Mouse (Mus musculus): ENCODE data around the gene Nipal1. TPM values are rescaled to one million over a fixed set of nuclear protein-coding genes. Genes with fewer than 3 reads are reported as not detected.
A peak's percentile ranks its signal among the peaks of the same experiment; 100 is the strongest.

Gene Nipal1
- total and polyA plus RNA-seq, 3 experiments = not detected

DNA sequence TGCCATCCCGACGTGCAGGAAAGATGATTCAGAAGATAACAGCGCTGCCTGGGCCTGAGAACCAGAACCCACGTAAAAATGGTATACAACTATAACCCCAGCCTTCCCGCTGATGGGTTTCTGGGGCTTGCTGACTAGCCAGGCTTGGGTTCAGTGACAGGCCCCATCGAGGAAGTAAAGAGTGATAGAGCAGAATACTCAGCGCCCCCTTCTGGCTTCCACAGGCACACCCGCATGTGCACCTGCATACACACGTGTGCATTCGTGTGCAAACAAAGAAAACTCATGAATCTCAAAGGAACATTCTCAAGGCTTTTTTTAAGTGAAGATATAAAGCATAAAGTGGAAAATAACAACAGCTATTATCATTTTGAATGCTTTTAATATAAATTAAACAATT is 1.5 kb upstream of the Nipal1 start:
- no peak overlapping the region for H3K4me3 ChIP-seq
- H3K36me3 ChIP-seq (ENCODE audit: control insufficient read depth, insufficient read depth, low read length) = no peaks in the 10 kb centered on the region
- H3K9ac ChIP-seq (ENCODE audit: low read depth, low read length) = no peak overlapping the region
- WGBS = 40% methylated on average over 10 of the region's 10 CpGs
- no peak for TF ChIP-seq POLR2A (IDR thresholded peaks at IDR 0.05; ENCODE audit: insufficient read depth, low read depth, low read length)
- TF ChIP-seq CTCF (IDR thresholded peaks at IDR 0.05) = no peak
- no peak for TF ChIP-seq EP300 (IDR thresholded peaks at IDR 0.05; ENCODE audit: insufficient read depth, low read depth, low read length)
- 0 out of 2 replicates have a peak, but pooled peaks cover 2% of the 10 kb centered on the region for H3K27me3 ChIP-seq (ENCODE audit: control insufficient read depth, insufficient read depth, low read length)
- intact Hi-C loops (cut with DNase I) = no loop called here
- DNase-seq = no peak
- H3K79me2 ChIP-seq (replicated peaks; ENCODE audit: control insufficient read depth, insufficient read depth, low read length) = no peaks in the 10 kb centered on the region
- H3K27ac ChIP-seq = no peak overlapping the region
- H3K4me1 ChIP-seq (ENCODE audit: control insufficient read depth, insufficient read depth, low read length) = no peaks in the 10 kb centered on the region

DNA sequence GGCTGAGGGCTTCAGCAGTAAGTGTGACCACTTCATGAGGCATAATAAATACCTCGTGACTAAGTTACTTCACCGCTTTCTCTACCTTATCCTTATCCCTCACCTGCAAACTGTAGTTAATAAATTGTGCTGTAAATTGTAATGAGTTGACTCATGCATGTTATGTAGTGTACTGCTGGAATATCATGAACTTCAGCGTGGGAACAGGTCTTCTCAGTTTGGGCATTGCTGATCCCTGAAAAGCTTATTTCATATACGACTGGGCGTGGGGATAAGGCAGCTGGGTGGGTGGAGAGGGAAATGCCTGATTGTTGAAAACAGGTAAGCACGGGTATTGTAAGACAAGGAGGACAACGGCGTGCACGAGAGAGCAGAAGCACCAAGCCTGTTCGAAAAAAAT is 599 bp upstream of the Nipal1 start:
- Histone ChIP-seq H3K4me3 (no peak overlapping the region), H3K27me3 (ENCODE audit: control insufficient read depth, insufficient read depth, low read length) (0 out of 2 replicates have a peak, but pooled peaks cover 2% of the 10 kb centered on the region), H3K4me1 (ENCODE audit: control insufficient read depth, insufficient read depth, low read length) (no peaks in the 10 kb centered on the region), H3K27ac (no peak overlapping the region), H3K79me2 (replicated peaks; ENCODE audit: control insufficient read depth, insufficient read depth, low read length) (no peaks in the 10 kb centered on the region), H3K36me3 (ENCODE audit: control insufficient read depth, insufficient read depth, low read length) (no peaks in the 10 kb centered on the region), H3K9ac (ENCODE audit: low read depth, low read length) (no peak overlapping the region)
- TF ChIP-seq EP300 (IDR thresholded peaks at IDR 0.05; ENCODE audit: insufficient read depth, low read depth, low read length) (no peak), POLR2A (IDR thresholded peaks at IDR 0.05; ENCODE audit: insufficient read depth, low read depth, low read length) (no peak), CTCF (IDR thresholded peaks at IDR 0.05) (no peak)
- WGBS = 32% methylated on average over 10 of the region's 10 CpGs
- intact Hi-C loops (cut with DNase I) = no loop called here
- DNase-seq = no peak

- 7% methylated on average over 18 of the region's 18 CpGs for WGBS
- no peak for DNase-seq
- TF ChIP-seq POLR2A (IDR thresholded peaks at IDR 0.05; ENCODE audit: insufficient read depth, low read depth, low read length) (no peak), CTCF (IDR thresholded peaks at IDR 0.05) (no peak), EP300 (IDR thresholded peaks at IDR 0.05; ENCODE audit: insufficient read depth, low read depth, low read length) (no peak)
- H3K36me3 ChIP-seq (ENCODE audit: control insufficient read depth, insufficient read depth, low read length) = no peaks in the 10 kb centered on the region
- H3K79me2 ChIP-seq (replicated peaks; ENCODE audit: control insufficient read depth, insufficient read depth, low read length) = no peaks in the 10 kb centered on the region
- intact Hi-C loops (cut with DNase I) = no loop called here
- peak overlapping the region; percentile 39 for H3K4me3 ChIP-seq
- H3K4me1 ChIP-seq (ENCODE audit: control insufficient read depth, insufficient read depth, low read length) = no peaks in the 10 kb centered on the region
- H3K27me3 ChIP-seq (ENCODE audit: control insufficient read depth, insufficient read depth, low read length) = 0 out of 2 replicates have a peak, but pooled peaks cover 2% of the 10 kb centered on the region
- no peak overlapping the region for H3K27ac ChIP-seq
- no peak overlapping the region; the same call in 1 of the 2 replicates for H3K9ac ChIP-seq (ENCODE audit: low read depth, low read length)
Observed at GRCm38 (mm10) chr5:72647958-72648595, 482 bp downstream of the Nipal1 start.

GRCm38 (mm10) chr5:72648987-72649735 is 1.6 kb downstream of the Nipal1 start:
- Histone ChIP-seq H3K9ac (ENCODE audit: low read depth, low read length) (no peak overlapping the region), H3K79me2 (replicated peaks; ENCODE audit: control insufficient read depth, insufficient read depth, low read length) (no peaks in the 10 kb centered on the region), H3K4me3 (no peak overlapping the region), H3K36me3 (ENCODE audit: control insufficient read depth, insufficient read depth, low read length) (no peaks in the 10 kb centered on the region), H3K27ac (no peak overlapping the region), H3K4me1 (ENCODE audit: control insufficient read depth, insufficient read depth, low read length) (no peaks in the 10 kb centered on the region), H3K27me3 (ENCODE audit: control insufficient read depth, insufficient read depth, low read length) (0 out of 2 replicates have a peak, but pooled peaks cover 2% of the 10 kb centered on the region)
- intact Hi-C loops (cut with DNase I) = no loop called here
- TF ChIP-seq EP300 (IDR thresholded peaks at IDR 0.05; ENCODE audit: insufficient read depth, low read depth, low read length) (no peak), CTCF (IDR thresholded peaks at IDR 0.05) (no peak), POLR2A (IDR thresholded peaks at IDR 0.05; ENCODE audit: insufficient read depth, low read depth, low read length) (no peak)
- 75% methylated on average over 9 of the region's 9 CpGs for WGBS
- no peak for DNase-seq

- H3K36me3 ChIP-seq (ENCODE audit: control insufficient read depth, insufficient read depth, low read length) = no peaks in the 10 kb centered on the region
- 79% methylated on average over 10 of the region's 10 CpGs for WGBS
- H3K4me1 ChIP-seq (ENCODE audit: control insufficient read depth, insufficient read depth, low read length) = no peaks in the 10 kb centered on the region
- no peak overlapping the region for H3K4me3 ChIP-seq
- no peak overlapping the region for H3K9ac ChIP-seq (ENCODE audit: low read depth, low read length)
- TF ChIP-seq POLR2A (IDR thresholded peaks at IDR 0.05; ENCODE audit: insufficient read depth, low read depth, low read length) (no peak), CTCF (IDR thresholded peaks at IDR 0.05) (no peak), EP300 (IDR thresholded peaks at IDR 0.05; ENCODE audit: insufficient read depth, low read depth, low read length) (no peak)
- H3K79me2 ChIP-seq (replicated peaks; ENCODE audit: control insufficient read depth, insufficient read depth, low read length) = no peaks in the 10 kb centered on the region
- DNase-seq = no peak
- no peak overlapping the region for H3K27ac ChIP-seq
- H3K27me3 ChIP-seq (ENCODE audit: control insufficient read depth, insufficient read depth, low read length) = no peaks in the 10 kb centered on the region
- intact Hi-C loops (cut with DNase I) = no loop called here
Observed at GRCm38 (mm10) chr5:72653068-72653674, 5.6 kb downstream of the Nipal1 start.
